Mouse (Mus musculus) right cerebral cortex, postnatal 10 days (tissue): Measurements from ENCODE around the gene Cpa3.

Experiments used
- DNase-seq, 2 experiments: peaks; one replicate each; pipeline ENCODE4 v3.0.0; 2021; ENCODE audit warnings: low spot score in 2 of 2

The Cpa3 gene

DNA sequence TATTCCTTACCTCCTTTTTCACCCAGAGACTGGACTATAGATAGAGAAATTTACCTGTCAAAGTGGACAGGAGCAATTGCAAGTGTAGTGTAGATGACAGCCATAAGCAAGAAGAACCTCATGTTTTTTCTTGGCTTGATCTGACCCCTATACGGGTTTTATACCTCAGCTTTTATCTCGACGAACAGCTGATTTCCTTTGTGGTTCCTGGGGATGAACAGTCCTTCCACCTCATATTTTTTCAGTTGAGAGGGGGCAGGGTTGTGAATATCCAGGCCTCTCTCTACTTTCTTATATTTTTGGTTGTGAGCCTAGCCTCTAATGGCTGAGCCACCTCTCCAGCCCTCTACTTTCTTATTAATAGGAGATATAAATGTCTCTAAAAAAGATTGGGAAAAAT, at the start of gene Cpa3:
Cpa3 (minus strand) TSS at position 132 of the 400 bp plus-strand sequence.
- DNase-seq, result no peak

DNA sequence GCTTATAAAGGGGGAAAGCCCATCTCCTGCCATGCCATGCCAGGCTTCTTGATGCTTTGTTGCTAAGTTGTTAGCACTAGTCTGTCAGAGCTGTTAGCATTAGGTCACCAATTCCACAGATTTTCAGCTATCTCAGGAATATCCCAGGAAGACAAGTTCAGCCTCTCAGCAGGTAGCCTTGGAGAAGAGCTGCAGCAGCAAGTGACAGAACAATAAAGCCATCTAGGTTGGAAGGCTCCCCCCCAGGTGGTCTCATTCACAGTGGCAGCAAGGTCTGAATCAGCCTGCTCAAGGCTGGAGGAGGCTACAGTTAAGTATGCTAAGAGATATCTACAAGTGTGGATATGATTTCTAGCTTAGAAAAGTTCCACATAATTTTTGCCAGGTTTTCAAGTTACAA, 49.4 kb upstream of the Cpa3 start:
- DNase-seq, result no peak

DNA sequence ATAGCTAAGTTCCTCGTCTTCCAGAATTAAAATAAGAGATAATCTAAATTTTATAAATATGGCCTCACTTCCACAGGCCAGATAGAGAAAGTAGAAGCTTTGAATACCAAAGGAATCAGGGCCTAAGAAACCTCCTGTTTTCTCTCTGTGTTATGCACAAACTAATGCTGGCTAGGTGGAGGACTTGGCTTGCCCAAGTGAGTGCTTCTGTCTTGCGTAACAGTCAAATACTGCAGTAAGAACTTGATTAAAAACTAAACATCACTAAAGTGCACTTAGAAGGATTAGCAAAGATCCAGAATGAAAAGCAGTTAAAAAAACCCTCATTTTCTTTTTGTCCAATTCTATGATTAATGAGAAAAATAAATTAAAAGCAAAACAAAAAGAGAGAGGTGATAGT, 46.8 kb upstream of the Cpa3 start:
- no peak for DNase-seq

DNA sequence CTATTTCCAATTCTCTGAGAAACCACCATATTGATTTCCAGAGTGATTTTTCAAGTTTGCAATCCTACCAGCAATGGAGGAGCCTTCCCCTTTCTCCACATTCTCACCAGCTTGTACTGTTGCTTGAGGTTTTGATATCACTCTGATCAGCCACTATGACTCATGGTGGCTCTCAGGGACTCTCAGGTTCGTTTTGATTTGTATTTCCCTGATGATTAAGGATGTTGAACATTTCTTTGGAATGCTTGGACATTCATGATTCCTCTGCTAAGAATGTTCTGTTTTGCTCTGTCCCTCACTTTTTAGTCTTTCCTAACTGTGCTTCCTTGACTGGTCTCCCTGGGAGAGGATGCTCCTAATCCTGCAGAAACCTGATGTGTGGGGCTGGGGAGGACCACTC, 39.8 kb upstream of the Cpa3 start:
- DNase-seq, result no peak

DNA sequence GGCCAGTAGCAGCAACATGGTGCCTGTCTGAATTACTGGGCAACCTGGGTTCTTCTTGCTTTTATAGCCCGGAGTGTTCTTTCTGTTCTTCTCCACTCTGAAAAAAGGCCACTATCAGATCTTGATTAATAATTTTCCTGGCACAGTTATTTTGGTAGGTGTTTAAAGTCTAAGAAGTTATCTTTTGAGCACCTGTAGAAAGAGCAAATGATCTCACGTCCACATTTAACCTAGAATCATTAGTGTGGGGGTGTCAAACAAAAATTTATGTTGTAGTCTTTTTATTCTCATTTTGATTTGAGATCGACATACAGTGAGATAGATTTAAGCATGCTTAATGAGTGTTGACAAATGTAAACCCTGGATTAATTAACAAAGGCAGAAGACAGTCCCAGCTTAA, 33.7 kb upstream of the Cpa3 start, which contains the start of gene Cpb1:
Cpb1 (minus strand) TSS at position 101 of the 400 bp plus-strand sequence.
- no peak for DNase-seq

DNA sequence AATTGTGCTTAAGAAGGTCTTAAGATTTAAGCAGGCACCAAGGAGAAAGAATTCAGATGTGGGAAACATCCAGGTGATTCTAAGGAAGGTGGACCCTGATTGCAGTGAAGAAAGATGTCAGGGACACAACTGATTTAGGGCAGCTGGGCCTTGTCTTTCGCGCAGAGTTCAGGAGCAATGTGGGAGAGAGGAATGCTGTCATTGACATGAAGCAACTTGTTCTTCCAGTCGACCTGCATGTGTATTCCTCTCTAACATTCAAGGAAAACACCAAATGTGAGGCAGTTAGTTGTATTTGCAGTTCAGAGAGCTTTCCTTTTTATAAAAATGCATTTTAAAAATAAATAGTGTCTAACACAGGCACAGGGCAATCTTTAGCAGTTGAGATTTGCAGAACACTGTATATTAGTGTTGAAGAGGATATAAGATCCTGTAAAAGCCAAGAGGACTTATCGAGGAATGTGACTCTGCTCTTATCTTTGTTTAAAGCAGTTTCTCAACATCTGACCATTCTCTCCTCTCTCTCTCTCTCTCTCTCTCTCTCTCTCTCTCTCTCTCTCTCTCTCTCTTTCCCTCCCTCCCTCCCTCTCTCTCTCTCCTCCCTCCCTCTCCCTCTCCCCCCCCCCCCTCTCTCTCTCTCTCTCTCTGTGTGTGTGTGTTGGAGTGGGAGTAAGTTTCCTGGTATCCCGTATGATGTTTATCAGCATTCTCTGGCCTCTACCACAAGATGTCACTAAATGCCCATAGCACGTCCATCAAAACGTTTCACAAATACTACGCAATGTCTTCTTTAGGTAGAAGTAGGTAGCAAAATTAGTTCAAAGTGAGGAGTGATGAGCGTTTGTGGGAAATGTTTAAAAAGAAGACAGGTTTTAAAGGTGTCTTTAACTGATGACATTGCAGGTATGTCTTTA, 12.8 kb upstream of the Cpa3 start:
- no peak for DNase-seq

DNA sequence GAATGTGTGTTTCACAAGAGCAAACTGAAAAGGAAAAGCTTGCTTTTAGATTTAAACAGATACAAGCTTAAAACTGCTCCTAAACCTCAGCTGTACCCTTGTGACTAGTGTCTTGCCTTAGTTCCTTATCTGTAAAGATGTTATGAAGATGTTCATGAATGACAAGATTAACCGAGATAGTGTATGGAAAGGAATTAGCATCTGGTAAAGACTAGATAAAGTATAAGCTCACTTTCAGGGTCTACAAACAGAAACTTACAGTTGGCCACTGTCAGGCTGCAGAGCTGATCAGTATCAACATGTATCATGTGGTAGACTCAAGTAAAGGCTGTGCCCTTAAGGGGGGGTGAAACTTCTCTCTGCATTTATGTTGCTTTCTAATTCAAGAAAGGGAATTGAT, 1.9 kb upstream of the Cpa3 start:
- no peak for DNase-seq

DNA sequence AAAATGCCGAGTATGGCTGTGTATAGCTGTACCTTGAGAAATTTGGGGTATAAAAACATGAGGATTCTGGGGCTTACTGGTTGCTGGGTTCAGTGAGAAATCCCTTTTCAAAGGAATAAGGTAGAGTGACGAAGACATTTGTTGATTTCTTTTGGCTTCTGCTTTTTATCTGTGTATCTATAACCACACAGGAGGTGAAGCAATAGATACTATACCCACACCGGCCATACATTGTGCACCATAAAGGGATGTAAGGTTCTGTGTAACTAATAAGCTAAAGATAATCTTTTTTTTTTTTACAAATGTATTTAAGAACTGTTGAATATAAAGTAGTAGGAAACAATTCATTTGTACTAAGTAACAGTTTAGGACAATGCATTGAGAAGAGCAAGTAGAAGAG, 2.2 kb downstream of the Cpa3 start:
- no peak for DNase-seq

DNA sequence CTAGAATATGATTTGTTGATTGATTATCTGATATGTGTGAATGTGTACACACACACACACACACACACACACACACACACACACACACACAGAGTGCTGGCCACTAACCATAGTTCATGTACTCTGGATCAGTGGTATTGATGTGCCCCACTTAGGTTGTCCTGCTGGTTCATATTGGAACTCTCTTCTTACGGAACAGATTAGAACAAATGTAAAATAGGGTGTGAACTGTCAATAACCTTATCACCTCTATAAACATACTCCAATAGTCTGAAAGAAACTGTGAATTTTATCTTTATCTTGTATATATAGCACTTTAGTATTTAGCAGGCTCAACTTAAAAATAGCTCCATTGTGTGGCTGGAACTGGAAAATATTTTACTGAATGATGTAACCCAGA, 5.0 kb downstream of the Cpa3 start:
- no peak for DNase-seq

DNA sequence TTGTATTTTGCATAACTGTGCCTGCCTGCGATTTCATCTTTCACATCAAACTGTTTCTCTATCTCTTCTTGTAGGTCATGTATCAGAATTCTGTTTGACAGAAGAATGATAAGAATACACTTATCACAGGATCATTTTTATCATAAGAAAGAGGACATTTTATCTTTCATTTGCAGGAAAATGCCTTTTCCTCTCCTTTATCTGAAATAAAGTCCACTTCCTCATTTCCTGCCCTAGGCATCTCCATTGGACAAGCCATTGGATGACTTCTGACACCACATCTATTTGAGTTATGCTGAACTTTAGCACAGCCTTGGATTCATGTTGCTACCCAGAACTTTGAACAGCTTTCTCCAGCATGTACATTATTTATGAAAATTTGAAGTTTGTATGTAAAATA, 13.0 kb downstream of the Cpa3 start:
- DNase-seq, result no peak

DNA sequence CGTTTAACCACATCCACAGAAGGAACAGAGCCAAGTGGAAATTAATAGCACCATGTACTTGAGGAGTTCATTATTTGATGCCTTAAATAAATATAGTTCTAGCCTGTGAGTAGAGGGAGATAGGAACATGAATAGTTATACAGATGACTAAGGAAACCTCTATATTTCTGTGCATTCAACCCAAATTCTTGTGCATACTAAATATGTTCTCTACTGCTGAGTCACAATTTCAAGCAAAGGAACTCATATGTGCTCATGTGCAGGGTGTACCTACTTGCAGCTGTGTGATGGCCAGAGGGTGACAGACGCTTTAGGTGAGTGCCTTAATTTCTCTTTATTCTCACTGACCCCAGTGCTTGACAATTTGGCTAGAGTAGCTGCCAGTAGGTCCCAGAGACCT, 16.6 kb downstream of the Cpa3 start:
- DNase-seq, result no peak

DNA sequence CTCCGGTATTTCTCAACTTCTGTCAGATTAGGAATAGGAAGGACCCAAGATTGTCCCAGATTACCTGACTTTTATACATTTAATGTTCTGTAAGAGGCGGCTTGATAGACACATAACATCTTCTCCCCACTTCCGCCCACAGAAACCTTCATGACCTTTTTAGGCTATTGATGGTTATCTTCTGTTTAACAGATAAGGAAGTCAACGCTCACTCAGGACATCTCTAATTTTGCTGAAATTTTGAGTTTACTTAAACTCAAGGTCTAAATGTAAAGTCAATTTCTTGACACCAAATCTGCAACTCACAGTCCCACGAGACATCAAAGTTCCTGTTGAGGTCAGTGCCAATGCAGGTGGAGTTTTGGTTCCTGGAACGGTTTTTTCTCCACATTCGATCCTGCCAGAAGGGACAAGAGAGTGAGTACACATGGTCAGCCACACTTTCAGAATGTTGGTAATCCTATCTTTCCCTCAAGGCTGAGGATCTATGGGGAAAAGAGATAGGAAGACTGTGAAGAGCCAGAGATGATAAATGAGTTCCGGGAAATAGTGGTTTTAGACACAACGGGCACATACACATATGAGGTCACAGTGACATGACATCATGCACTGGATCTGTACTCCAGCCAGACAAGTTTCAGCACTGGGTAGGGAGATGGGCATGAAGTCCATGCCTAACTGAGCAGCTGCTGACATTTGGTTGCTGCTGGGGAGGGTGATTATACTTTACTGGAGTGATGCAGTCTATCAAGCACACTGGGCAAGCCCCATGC, 18.9 kb downstream of the Cpa3 start:
- DNase-seq, result no peak

DNA sequence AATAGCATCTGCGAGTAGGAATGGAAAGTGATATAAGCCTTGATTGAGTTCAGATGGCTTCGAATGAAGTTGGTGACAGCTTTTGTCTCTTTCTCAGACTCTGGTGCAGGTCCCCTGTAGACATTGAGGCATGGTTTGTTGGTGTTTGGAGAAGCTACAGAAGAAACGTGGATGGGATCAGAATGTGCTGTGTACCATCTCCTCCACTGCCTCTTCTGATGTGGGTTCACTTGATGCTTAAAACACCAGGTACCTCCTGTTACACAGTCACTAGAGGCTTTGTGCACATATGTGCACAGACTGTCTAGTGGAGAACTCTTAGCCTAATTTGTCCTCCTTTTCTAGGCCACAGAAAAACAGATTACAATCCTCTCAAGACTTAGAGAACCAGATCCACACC, 19.8 kb downstream of the Cpa3 start:
- no peak for DNase-seq

DNA sequence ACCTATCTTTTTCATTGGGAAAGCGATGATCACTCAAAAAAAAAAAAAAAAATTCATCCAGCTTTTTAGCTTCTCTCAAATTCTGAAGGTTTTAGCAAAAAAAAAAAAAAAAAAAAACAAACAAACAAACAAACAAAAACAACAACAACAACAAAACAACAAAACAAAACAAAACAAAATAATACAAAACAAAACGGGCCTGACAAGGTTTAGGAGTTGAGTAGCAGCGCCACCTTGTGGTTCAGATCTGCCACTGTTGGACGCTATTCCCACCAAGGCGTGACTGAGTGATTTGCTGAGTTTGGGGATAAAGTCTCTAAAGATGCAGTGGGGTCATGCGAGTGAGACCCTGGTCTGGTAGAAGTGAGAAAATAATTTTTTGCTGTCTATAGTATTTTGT, 43.1 kb downstream of the Cpa3 start:
- DNase-seq, result peak; percentile 50 to 71

DNA sequence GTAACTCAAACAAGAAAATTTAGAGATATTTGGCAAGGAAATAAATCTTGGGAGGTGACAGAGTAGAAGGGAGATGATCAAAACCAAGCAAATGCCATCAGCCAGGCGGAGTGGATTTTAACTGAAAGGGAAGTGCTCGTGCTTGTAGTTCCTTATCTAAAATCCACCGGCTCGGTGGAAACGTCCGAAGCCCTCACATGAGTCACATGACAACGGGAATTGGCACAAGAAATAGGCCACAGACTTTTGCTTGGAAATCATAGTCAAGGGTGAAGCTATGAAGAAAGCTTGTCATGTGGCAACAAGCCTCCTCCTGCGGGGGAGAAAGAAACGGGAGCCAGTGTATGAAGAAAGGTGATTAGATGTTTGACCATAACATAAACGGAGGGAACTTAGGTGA, 44.1 kb downstream of the Cpa3 start:
- DNase-seq, result no peak

DNA sequence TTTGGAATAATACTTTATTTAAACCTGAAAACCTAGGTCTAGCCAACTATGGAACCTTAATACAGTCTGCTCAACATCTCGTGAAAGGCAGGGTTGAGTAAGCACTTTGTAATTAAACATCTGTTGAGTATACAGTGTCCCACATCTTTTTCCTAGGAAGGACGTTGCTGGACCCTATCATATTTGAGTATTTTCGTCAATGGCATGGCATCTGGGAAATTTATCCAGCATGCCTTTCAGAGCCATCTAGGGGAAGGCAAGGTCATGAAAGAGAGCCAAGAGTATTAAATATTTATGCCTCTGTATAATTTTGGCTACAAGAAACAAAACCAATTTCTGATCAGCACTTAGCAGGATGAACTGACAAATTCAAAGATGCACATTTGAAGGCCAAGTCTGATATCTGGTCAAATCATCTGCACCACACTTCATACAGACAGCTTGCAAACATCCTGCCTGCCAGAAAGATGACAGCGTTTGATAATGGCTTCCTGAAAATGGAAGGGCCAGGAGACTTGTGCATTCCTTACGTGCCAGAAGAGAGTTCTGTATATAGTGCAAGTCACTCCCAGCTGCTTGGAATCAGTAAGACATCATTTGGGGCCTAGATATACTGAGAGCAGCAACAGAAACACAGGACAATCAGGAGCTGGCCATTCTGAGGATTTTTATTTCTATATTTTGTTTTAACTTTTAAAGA, 52.9 kb downstream of the Cpa3 start:
- DNase-seq, result no peak

DNA sequence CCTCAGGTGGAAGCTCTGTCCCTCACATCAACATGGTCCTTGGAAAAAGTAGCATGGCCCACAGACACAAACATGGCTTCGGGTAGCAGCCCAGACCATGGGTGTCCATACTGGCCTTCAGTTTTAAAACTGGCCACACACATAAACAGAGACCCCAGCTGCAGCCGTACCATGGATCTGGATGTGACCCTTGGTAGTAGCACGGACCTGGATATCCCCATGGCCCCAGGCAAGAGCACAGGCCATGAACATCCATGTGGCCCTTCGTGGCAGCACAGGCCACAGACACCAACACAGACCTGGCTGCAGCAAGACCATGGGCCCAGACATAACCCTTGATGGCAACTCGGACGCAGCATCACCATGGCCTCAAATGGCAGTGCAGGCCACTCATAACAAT, 69.6 kb downstream of the Cpa3 start:
- no peak for DNase-seq

DNA sequence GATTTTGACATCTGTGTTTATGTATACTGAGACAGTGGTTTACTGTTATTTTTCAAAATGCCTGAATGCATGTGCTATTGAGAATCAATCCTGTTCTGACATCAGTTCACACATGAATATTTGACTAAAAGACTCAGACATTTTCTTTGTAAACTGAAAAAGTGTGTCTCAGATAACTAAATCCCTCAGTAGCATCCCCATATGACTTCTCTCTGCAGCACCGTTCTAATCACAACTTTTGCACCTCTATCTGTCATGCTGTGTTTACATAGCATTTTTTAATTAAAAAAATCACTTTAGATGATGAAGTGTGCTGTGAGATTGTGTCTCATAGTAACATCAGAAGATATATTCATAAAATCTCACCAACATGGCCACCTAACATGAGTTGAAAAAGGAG, 74.5 kb downstream of the Cpa3 start:
- no peak for DNase-seq
